Mouse (Mus musculus) cerebellum, postnatal 10 days (tissue): ENCODE measurements at regions not wholly inside any gene's neighbourhood (a gene's known extent, or its start where the extent isn't known, plus 50 kb on each side); places are given as distances from the start of the nearest gene placed in this dataset.

Source experiments
- DNase-seq, 2 experiments: peaks; one replicate each; pipeline ENCODE4 v3.0.0; 2021; ENCODE audit warnings: mixed read lengths in 2 of 2

DNA sequence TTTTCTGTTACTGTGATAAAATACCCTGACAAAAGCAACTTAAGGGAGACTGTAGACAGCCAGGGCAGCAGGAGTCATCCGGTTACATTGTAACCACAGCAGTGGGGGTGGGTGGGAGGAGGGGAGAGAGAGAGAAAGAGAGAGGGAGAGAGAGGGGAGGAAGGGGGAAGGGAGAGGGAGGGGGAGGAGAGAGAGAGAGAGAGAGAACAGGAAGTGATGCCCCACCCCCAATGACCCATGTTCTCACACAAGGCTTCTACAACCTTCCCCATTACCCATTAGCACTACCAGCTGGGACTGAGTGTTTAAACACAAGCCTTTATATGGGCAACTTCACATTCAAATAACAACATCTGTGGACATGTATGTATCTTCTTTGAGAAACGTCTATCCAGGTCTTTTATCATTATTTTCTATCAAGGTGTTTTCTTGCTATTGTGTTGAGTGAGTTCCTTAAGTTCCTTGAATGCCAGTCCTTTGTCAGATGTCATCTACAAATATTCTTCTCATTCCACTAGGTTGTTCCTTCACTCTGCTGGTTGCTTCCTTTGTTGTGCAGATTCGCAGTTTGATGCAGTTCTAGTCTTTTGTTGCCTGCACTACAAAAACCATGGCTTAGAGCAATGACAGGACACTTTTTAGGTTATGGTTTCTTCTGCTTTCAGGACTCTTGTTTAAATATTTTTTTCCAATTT, 274.7 kb upstream of the Ddx18 start:
- no peak for DNase-seq

DNA sequence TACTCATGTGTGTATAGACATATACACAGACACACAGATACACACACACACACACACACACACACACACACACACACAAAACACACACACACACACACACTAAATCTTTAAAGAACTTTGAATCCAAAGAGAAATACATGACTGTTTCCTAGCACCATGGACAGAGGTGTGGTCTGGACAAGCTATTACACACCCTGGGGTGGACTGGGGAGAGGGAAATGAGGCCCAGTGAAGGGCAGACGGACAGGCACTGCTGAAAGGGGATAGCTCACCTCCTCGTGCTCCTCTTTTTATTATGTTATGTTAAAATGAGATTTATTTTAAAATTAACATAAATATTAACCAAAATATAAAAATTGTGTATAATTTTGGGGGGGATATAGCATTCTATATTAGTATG, 265.8 kb upstream of the Ddx18 start:
- DNase-seq: no peak

DNA sequence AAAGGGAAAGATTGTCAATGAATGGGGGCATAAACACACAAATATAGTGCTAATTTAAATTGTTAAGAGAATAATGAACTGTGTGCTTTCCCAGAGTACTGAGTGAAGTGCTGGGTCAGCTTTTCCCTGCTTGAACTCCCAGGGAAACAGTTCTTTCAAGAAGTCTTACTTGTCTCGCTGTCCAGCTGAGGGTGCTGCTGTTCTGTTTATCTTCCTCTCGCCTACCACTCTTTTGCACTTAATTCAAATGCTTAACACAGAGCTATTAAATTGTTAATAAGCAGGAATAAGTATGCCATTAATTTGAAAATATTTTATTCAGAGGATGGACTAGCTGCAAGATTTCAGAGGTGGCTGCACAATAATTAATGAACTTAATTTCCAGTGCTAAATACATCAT, 262.5 kb upstream of the Ddx18 start:
- peak; percentile 16 to 35 for DNase-seq

DNA sequence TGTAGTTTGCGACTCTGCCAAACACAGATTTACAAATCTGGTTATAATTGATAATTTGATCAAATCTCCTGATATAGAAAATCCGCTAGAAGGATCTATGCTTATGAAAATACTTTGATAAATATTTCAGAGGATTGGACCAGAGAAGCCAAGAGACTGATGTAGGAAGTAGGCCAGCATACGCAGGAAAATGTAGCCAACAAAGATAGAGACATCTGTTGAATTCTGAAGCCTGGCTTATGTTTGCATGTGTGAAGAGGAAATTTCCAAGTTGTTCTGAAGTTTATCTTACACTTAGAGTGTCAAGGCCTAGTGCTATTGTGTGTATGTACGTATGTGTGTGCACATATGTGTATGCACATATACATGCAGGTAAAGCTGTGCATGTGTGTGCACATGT, 255.2 kb upstream of the Ddx18 start:
- DNase-seq: no peak

DNA sequence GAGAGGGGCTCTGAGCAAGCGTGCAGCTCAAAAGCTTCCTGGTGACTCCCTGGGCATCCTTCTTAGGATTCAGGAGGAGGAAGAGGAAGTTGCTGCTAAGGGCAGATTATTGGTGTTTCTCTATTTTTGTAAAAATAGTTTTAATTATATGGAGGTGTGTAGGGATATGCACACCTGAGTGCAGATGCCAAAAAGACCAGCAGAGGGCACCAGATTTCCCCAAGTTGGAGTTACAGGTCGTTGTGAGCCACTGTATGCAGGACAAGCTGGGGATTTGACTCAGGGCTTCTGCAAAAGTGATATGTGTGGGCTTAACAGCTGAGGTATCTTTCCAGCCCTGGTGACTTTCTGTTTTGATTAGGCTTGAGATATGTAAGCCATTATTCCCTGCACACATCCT, 235.5 kb upstream of the Ddx18 start:
- peak; percentile 12 to 19 for DNase-seq

DNA sequence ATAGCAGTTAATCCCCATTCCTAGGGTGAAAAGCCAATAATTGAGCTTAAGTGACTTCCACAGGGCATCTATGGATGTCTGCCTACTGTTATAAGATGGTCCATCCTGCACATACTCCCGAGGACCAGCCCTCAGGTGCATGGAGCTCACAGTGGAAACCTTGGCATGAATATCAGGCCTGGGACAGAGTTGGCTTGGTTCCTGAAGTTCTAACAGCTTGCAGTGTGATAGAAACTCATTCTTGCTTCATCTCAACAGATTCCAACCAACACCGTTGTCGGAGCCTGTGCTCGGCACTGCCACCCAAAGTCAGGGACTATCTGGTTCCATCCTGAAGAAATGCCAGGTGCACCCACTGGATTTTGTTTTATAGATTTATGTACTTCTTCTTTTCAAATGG, 234.7 kb upstream of the Ddx18 start:
- DNase-seq: peak; percentile 55 to 62

DNA sequence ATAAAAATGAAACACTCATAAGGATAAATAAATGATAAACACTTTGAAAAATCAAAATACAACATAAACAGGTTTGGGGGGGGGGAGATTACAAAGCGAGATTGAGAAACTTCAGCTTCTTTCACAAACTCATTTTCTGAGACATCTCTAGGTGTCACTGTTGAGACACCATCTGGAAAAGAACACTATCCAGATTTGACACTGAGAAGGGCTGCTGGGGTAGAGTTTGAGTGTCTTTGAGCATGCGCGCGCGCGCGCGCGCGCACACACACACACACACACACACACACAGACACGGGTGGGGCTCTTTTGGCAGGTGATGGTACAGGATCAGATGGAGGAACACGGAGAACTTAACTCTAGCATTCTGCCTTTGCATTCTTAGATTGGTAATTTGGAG, 230.7 kb upstream of the Ddx18 start:
- peak; percentile 30 to 40 for DNase-seq

DNA sequence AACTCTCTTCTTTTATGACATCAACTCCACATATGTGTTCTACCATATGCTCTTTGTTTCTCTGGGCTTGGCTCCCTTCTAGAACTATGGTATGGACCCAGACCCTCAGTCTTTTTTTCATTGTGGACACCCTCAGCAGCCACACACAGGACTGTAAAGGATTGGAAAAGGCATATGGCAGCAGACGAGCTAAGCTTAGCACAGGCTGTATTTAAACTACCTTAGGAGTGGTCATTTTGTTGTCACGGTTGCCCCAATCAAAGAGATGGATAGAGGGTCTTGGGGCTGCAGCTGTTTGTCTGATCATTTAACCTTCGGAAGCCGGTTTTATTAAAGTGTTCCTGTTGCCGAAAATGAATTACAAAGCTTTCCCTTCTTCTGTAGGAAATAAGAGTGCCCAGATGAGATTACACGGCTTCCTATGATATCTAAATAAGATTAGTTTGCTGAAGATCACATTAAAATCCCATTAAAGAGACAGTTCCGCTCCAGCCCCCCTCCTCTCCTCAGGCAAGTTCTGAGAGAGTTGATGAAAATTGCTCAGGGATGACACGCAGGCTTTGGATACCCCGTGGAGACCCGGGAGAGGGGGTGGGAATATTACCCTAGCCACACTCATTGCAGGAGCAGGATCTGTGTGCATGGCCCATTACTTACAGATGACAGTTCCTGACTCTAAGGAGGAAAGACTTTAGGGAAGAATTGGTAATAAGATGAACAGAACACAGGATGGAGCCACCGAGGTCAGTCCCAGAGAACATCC, 227.4 kb upstream of the Ddx18 start:
- DNase-seq: peak in 1 of 2 experiments; percentile 3

DNA sequence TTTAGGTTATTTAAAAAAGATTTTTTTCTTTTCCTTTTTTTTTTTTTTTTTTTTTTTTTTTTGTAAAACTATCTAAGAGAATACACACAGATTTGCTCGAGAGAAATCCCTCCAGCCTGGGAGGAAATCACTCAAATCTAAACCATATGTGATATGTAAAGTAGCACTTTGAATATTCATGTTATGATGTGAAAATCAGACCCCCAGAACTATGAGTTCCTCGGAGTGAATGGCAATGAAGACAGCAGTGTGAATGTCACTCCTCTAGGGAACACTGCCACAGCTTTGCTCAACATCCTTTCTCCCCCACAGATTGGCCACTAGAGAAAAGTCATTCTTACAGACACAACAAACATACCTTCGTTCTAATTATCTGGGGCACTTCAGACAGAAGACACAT, 217.8 kb upstream of the Ddx18 start:
- no peak for DNase-seq

DNA sequence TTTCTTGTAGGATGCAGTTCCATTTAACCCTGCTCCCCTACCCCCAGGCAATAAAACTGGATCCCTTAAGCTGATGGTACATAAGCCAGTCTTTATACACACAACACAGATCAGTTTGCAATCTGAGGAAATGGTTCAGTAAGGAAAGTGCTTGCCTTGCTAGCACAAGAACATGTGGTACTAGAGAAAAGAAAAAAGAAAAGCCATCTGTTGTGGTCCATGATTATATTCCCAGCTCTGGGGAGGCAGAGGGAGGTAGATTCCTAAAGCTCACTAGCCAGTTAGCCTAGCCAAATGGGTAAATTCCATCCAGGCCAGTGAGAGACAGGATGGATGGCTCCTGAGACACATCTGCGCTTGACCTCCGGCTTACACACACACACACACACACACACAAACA, 206.2 kb upstream of the Ddx18 start:
- DNase-seq: no peak

DNA sequence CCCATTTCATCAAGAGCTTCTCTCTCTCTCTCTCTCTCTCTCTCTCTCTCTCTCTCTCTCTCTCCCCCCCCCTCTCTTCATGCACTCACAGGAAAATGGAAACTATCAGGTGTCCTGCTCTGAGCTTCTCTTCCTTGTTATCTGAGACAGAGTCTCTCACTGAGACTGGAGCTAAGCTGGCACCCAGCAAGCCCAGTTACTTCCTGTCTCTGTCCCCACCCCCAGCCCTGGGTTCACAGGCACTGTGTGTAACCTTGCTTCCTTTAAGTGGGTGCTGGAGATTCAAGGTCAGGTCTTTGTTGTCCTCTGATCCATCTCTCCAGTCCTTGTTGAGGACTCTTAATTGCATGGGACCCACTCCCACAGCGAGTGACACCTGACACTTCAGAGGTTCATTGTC, 203.7 kb upstream of the Ddx18 start:
- no peak for DNase-seq

DNA sequence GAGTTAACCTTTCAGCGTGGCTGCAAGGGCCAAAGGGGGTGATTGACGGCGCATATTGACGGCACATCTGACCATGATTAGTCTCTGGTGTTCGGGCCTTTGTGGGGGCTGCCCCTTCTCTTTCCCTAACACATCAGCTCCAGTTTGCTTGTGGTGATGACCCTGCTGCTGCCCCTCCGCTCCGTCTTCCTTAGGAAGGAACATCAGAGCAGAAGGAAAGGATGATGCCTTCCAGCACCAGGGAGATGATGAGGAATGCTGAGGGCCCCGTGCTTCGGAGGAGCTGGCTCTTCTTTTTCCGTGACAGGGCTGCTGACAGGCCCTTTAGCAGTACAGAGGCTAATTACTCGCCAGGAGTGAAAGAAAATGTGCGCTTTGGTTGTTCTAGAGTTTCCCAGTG, 203.1 kb upstream of the Ddx18 start:
- DNase-seq: no peak

DNA sequence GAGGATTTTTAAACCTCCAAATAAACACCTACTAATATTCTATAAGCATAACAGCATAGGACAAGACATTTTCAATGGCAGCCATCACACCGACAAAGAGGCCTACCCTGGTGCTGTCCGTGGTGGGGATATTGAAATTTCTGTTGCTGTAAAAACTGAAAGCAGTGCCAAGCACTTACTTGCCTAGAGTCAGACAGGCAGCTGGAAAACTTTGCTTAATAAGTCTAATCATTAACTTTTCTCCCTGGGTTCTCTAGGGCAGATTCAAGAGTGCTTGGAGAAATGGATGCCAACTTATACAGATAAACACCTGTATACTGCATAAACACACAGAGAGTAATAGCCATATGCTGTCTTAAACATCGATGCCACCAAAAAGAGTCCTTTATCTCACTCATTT, 192.3 kb upstream of the Ddx18 start:
- no peak for DNase-seq

DNA sequence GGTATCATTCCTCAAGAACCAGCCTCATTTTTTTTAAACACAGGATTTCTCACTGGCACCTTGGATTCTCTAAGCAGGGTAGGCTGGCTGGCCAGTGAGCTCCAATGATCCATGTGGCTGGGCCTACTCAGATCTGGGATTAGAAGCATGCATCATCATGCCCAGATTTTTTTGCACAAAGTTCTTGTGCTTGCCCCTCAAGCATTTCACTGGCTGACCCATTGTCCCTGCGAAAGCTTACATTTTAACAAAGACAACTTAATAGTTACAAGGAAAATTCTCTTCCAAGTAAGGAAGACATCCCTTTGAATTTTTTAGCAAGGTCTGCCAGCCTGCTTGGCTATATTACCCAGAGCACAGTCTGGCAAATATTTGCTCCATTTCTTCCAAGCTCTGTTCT, 177.4 kb upstream of the Ddx18 start:
- DNase-seq: no peak

DNA sequence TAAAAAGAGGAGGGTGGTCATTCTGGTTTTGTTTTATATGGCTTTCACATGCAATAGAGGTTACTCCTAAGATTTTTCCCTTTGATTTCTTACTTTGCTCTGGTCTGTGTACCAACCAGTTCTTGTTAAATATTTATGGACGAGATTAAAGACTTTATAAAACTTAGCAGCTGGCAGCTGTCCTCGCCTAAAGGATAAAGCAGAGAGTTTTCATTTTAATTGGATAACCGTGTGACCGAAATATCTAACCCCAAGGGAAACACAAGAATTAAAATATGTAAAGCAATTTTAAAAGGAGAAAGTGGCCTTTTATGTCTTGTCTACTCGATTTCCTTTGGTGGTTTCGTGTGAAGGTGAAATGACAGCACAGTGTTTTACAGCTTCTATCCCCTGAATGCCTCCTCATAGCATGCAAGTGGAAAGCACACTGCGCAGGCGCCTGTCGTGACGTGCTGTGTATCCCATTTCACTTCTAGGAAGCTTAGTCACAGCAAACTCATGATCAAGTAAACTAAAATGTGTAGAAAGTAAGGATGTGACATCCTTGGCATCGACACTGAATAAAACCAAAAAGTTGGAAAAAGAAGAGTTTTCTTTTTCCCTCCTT, 167.4 kb upstream of the Ddx18 start:
- DNase-seq: no peak

DNA sequence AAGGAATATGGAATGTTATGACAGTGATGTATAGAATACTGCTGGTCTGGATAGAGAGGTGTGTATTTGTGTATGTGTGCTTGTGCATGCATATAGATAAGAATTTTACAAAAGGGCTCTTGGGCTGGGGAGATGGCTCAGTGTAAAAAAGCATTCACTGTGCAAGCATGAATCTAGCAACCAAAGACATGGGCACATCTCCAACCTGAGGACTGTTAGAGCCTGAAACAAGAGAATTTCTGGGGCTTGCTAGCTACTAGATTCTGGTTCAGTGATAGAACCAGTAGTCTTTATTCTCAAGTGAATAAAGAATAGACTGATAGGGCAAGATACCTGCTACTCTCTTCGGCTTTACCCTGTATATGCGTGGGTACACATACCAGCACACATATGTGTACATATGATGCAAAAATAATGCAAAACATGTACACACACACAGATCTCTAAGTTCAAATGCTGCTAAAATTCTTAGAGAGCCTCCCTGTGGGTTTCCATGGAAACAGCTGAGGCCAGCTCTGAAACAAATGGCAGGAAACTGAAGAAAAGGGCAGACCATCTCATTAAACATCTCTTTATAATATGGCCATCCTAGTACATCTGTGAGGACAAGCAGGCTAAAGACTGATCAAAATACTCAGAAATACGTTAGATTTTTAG, 166.8 kb upstream of the Ddx18 start:
- DNase-seq: no peak

DNA sequence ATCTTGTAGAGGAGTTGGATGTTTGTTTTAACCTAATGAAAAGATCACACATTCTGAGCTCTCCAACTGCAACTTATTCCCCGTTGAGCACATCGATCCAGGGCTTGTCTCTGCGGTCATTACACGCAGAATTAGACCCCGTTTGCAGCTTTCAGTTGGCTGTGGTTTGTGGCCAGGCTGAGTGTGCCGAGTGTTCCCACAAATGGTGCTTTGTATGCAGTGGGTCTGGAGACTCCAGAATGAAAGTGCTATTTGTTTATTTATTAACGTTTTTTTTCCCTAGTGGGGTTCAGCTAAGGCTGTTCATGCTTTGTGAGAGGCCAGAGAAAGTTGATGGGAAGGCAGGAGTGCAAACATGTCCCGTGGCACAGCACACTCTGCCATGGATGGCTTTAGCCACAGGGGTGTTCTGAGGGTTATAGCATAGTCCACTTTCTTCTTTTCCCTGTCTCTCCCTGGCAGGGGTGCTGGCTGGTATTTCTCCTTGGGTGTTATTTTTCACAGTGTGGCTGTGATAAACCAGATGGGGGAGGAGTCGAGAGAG, 141.6 kb upstream of the Ddx18 start:
- DNase-seq: no peak

DNA sequence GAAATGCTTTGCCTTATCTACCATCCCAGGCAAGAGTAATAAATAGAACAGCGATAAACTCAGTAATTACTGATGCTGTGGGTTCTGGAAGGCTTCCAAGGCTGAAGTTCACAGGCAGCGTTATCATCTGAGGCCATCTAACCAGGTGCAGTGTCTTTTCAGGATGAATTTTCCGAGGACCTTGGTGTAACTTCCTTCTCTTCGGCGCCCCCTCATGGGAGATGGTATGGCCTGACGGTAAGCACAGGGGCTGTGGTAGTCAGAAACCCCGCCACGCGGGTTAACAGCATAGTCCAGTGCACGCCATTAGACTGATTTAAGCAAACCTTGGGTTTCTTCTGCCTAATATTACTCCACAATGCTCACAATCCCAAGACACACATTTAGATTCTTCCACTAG, 140.5 kb upstream of the Ddx18 start:
- DNase-seq: peak; percentile 17 to 19

DNA sequence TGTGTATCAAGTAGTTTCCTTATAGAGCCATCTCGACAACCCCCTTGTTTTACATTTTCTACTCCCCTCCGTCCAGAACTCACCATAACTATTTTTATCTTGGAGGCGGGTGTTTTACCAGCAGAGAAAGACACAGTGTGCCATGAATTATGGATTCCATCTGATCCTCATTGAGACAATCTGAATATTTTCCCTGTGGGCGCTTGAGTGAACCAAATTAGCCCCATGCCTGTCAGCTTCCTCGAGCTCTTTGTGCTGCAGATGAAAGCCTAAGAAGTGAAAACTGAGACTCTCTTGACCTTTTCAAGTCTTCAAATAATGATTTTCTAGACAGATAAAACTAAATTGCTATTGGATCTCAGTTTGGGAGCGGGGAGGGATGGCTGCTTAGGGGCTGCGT, 134.0 kb upstream of the Ddx18 start:
- DNase-seq: no peak

DNA sequence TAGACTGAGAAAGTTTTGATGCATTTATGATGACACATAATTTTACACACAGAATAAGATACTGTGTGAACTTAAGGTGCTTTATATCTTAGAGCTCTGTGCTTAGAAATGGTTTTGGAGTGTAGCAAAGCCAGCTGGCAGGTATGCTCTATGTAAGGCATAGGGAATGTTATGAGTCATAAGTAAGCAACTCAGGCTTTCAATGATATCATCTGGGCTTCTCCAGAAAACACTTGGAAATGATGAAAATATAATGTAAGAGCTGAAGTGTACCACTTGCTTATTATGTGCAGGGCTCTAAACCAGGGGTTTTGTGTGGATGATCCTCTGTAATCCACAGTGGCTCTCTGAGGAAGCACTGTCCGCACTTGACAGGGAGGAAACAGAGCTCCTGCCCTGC, 86.1 kb upstream of the Ddx18 start:
- no peak for DNase-seq

DNA sequence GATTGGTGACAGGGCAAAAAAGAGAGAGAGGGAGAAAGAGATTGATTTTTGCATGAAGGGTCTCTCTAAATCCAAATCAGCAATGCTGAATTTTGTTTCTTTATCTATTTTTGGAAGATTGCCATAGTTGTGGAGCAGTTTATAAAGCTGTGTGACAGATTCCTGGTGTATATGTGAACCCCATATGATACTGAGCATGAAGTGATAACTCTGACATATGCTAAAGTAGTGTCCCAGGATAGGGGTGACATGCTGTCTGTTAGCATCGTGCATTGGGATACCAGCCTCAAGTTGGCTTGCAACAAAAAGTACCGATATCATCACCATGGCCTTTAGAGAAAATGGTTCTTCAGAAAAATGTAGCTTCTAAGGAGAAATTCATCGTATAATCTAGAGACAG, 82.3 kb upstream of the Ddx18 start:
- no peak for DNase-seq

DNA sequence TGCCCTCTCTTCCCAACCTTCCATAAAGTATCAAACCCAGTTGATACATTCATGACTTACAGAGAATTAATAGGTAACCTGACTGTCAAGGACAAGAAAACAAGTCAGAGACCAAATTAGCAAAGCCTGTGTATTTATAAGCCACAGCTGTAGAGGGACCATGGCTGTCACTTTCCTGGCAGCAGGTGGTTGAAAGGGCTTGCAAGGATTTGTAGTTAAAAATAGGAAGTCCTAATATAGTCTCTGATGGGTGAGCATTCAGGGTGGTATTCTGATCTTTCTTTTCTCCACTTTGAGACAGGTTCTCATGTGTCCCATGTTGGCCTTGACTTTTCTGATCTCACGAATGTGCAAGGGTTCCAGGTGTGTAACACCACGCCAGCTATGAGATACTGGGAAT, 63.7 kb upstream of the Ddx18 start:
- no peak for DNase-seq

DNA sequence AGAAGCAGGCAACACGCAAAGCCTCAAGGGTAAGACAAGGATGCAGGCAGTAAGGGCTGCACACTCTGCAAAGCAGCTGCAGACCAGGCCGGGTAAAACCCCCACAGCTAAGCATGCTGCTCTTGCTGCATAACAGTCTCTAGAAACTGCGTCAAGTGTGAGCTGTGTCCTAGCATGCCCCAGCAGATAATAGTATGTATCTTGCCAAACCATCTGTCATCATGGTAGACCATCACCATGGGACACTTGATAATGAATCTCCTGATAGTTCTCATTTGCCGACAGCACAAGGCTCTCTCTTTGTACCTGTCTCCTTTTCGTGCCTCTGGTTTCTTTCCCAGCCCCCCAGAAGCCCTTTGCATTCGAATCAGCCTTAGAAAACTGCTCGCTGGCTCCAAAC, 52.5 kb upstream of the Ddx18 start:
- DNase-seq: peak; percentile 14 to 15

DNA sequence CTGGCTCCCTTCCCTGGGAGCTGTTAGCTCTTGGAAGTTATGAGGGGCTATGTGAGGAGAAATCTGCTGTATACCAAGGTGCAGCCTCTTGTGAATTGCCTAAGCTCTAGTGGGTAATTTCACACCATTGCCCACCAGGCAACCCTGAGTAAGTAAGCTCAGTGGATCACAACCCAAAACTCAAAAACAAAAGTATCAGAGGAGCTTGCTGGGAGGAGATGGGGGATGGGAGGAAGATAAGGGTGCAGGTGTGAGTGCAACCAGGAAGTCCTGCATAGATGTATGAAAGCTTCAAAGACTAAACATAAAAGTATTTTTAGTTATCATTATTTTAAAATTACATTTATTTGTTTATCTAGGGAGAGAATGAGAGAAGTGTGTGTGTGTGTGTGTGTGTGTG, 50.8 kb upstream of the Ddx18 start:
- no peak for DNase-seq
